Mouse (Mus musculus): ENCODE measurements at regions not wholly inside any gene's neighbourhood (a gene's known extent, or its start where the extent isn't known, plus 50 kb on each side); places are given as distances from the start of the nearest gene placed in this dataset.

DNA sequence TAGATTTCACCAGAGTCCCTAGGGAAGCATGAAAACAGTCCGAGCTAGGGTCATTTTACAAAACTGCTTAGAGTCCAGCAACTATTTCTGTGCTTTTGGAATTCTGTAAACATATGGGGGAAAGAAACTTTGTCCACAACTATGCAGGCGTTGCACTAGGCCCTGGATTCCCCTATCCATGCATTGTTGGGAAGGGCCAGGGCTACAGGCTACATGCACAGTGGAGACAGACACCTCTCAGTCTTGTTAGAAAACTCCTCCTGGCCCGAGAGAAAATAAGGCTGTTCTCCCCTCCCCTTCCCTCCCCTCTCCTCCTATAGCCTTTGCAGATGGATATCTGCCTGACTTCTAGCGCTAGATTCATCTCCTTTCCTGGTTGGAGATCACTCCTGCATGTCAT lies 113.9 kb upstream of the Bmp2 start:
- TF ChIP-seq CTCF (conservative IDR thresholded peaks at IDR 0.05; ENCODE audit: low read length) (no peak), NANOG (IDR thresholded peaks at IDR 0.05; ENCODE audit: borderline replicate concordance, low read length) (no peak)

All from E14TG2a.4 (cell line).